Mouse (Mus musculus): ENCODE results near the gene Hmg20a.

The Hmg20a gene

GRCm38 (mm10) chr9:56515110-56515509, 96.7 kb downstream of the Hmg20a start:
- DNase-seq (ENCODE audit: low read depth in 2 of 2, low spot score in 2 of 2): no peak

GRCm38 (mm10) chr9:56516219-56516618, 97.8 kb downstream of the Hmg20a start:
- no peak for DNase-seq (ENCODE audit: low read depth in 2 of 2, low spot score in 2 of 2)

- DNase-seq (ENCODE audit: low read depth in 2 of 2, low spot score in 2 of 2): no peak
Measured at GRCm38 (mm10) chr9:56516692-56517263, 98.4 kb downstream of the Hmg20a start.

- DNase-seq (ENCODE audit: low read depth in 2 of 2, low spot score in 2 of 2): no peak
Measured at GRCm38 (mm10) chr9:56522281-56522680, 103.9 kb downstream of the Hmg20a start.

- no peak for DNase-seq (ENCODE audit: low read depth in 2 of 2, low spot score in 2 of 2)
Measured at GRCm38 (mm10) chr9:56527951-56528350, 109.5 kb downstream of the Hmg20a start.

GRCm38 (mm10) chr9:56531991-56532390, 113.6 kb downstream of the Hmg20a start:
- no peak for DNase-seq (ENCODE audit: low read depth in 2 of 2, low spot score in 2 of 2)

GRCm38 (mm10) chr9:56533916-56534315, 115.5 kb downstream of the Hmg20a start:
- DNase-seq (ENCODE audit: low read depth in 2 of 2, low spot score in 2 of 2): no peak

- DNase-seq (ENCODE audit: low read depth in 2 of 2, low spot score in 2 of 2): no peak
Measured at GRCm38 (mm10) chr9:56534727-56535126, 116.3 kb downstream of the Hmg20a start.

GRCm38 (mm10) chr9:56535361-56535760, 117.0 kb downstream of the Hmg20a start:
- DNase-seq (ENCODE audit: low read depth in 2 of 2, low spot score in 2 of 2): no peak

GRCm38 (mm10) chr9:56540051-56540450, 121.6 kb downstream of the Hmg20a start:
- DNase-seq (ENCODE audit: low read depth in 2 of 2, low spot score in 2 of 2): no peak

GRCm38 (mm10) chr9:56544687-56545475, 126.5 kb downstream of the Hmg20a start:
- no peak for DNase-seq (ENCODE audit: low read depth in 2 of 2, low spot score in 2 of 2)

Data from CD8-positive naive resting alpha-beta T cell, adult 2 months (primary cell).